Mouse (Mus musculus): ENCODE data around the gene Gngt2. TPM values are rescaled to one million over a fixed set of nuclear protein-coding genes. Genes with fewer than 3 reads are reported as not detected.
A peak's percentile ranks its signal among the peaks of the same experiment; 100 is the strongest.

The Gngt2 gene
- polyA plus RNA-seq, 1 experiment from 2014 or later, result 16.8 TPM

- H3K9me3 ChIP-seq (replicated peaks), result peaks cover 7% of the 10 kb centered on the region; the same call in 1 of the 2 replicates
- WGBS, result 62% methylated on average over 7 of the region's 7 CpGs
- no peak for ATAC-seq (ENCODE audit: insufficient number of reproducible peaks, low FRiP score, low TSS enrichment, low read depth)
Observed at GRCm38 (mm10) chr11:95810828-95811227, 26.2 kb upstream of the Gngt2 start.

GRCm38 (mm10) chr11:95811741-95812140, 25.3 kb upstream of the Gngt2 start:
- Histone ChIP-seq H3K4me2 (replicated peaks) (no peak overlapping the region), H3K9ac (no peak overlapping the region), H3K4me1 (no peaks in the 10 kb centered on the region), H3K4me3 (replicated peaks) (no peak overlapping the region), H3K27me3 (no peaks in the 10 kb centered on the region), H3K9me3 (replicated peaks) (peaks cover 7% of the 10 kb centered on the region; the same call in 1 of the 2 replicates), H3K27ac (replicated peaks) (no peak overlapping the region), H3K36me3 (no peaks in the 10 kb centered on the region)
- no peak for ATAC-seq (ENCODE audit: insufficient number of reproducible peaks, low FRiP score, low TSS enrichment, low read depth)
- 76% methylated on average over 6 of the region's 6 CpGs for WGBS

More at GRCm38 (mm10) chr11:95810828-95811227, 26.2 kb upstream of the Gngt2 start:
- H3K27me3 ChIP-seq, result no peaks in the 10 kb centered on the region
- H3K4me2 ChIP-seq (replicated peaks), result no peak overlapping the region
- no peak overlapping the region for H3K4me3 ChIP-seq (replicated peaks)
- no peaks in the 10 kb centered on the region for H3K36me3 ChIP-seq
- no peak overlapping the region for H3K9ac ChIP-seq
- 0 out of 2 replicates have a peak, but pooled peaks cover under 1% of the 10 kb centered on the region for H3K4me1 ChIP-seq
- H3K27ac ChIP-seq (replicated peaks), result no peak overlapping the region

DNA sequence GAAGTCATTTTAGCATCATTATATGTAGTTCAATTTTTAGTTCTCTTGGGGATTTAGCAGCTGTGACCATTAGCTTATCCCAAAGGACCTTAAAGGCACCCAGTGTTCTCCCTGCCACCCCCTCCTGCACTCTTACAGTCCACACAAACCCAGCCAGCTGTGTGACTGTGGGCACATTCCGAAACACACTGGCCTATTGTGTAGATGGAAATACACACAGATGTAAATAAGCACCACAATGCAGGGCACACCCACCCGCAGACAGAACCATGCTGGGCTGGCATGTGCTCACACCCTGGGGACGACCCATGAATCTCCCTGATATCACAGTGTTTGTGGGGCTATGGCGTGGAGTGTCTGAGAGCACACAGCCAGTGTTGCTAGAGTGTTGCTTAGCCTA, 24.8 kb upstream of the Gngt2 start:
- 65% methylated on average over 4 of the region's 4 CpGs for WGBS
- no peaks in the 10 kb centered on the region for H3K27me3 ChIP-seq
- no peak for ATAC-seq (ENCODE audit: insufficient number of reproducible peaks, low FRiP score, low TSS enrichment, low read depth)
- H3K9ac ChIP-seq, result no peak overlapping the region
- H3K4me1 ChIP-seq, result no peaks in the 10 kb centered on the region
- H3K4me2 ChIP-seq (replicated peaks), result no peak overlapping the region
- peaks cover 7% of the 10 kb centered on the region; the same call in 1 of the 2 replicates for H3K9me3 ChIP-seq (replicated peaks)
- H3K36me3 ChIP-seq, result no peaks in the 10 kb centered on the region
- H3K4me3 ChIP-seq (replicated peaks), result no peak overlapping the region
- no peak overlapping the region for H3K27ac ChIP-seq (replicated peaks)

DNA sequence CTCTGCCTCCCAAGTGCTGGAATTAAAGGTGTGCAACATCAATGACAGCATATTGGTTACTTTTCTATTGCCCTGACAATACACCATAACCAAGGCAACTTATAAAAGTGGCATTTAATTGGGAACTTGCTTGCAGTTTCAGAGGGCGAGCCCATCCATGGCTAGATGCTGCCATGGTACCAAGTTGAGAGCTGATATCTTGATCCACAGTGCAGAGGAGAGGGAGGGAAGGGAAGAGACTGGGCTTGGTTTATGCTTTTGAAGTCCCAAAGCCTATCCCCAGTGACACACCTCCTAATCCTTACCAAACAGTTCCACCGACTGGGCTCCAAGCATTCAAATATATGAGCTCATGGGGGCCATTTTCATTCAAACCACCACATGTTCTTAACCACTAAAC, 22.9 kb upstream of the Gngt2 start:
- Histone ChIP-seq H3K9ac (no peak overlapping the region), H3K4me3 (replicated peaks) (no peak overlapping the region), H3K27ac (replicated peaks) (no peak overlapping the region), H3K27me3 (no peaks in the 10 kb centered on the region), H3K4me2 (replicated peaks) (no peak overlapping the region), H3K36me3 (no peaks in the 10 kb centered on the region), H3K4me1 (no peaks in the 10 kb centered on the region), H3K9me3 (replicated peaks) (no peaks in the 10 kb centered on the region)
- ATAC-seq (ENCODE audit: insufficient number of reproducible peaks, low FRiP score, low TSS enrichment, low read depth), result no peak
- 88% methylated on average over 2 of the region's 2 CpGs for WGBS

DNA sequence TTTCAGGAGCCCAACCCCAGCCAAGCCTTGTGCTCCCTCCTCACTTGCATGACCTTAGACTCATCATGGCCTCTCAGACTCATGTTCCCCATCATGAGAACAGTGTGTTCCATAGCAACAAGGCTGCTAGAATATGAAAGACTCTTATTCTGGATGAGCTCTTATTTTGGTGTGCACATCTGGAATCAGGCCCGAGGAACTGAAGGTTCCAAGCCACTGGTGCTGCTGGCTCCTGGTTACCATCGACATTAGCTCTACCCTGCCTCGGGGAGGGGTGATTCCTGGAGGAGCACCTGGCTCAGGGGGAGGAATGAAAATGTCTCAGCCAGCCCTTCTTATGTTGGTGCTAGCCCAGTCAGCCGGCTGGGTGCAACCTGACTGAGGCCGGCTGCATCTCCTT, 22.2 kb upstream of the Gngt2 start:
- no peaks in the 10 kb centered on the region for H3K4me1 ChIP-seq
- WGBS, result 49% methylated on average over 5 of the region's 5 CpGs
- H3K36me3 ChIP-seq, result no peaks in the 10 kb centered on the region
- no peak overlapping the region for H3K27ac ChIP-seq (replicated peaks)
- ATAC-seq (ENCODE audit: insufficient number of reproducible peaks, low FRiP score, low TSS enrichment, low read depth), result no peak
- H3K27me3 ChIP-seq, result no peaks in the 10 kb centered on the region
- no peak overlapping the region for H3K4me2 ChIP-seq (replicated peaks)
- H3K9me3 ChIP-seq (replicated peaks), result no peaks in the 10 kb centered on the region
- H3K4me3 ChIP-seq (replicated peaks), result no peak overlapping the region
- no peak overlapping the region for H3K9ac ChIP-seq

DNA sequence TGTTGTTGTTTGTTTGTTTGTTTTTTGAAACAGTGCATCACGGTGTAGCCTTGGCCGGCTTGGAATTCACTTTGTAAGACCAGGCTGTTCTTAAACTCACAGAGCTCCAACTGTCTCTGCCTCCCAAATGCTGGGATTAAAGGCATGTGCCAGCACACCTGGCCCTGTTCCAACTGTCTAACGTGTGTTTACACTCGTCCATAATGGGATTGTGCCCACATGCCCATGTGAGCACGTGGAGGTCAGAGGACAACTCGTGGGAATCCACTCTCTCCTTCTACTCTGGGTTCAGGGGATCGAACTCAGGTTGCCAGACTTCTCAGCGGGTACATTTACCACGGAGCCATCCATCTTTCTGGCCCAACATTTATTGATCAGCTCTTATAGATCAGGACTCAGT, 21.6 kb upstream of the Gngt2 start:
- WGBS, result 72% methylated on average over 9 of the region's 9 CpGs
- Histone ChIP-seq H3K36me3 (no peaks in the 10 kb centered on the region), H3K27ac (replicated peaks) (no peak overlapping the region), H3K27me3 (no peaks in the 10 kb centered on the region), H3K4me1 (no peaks in the 10 kb centered on the region), H3K4me3 (replicated peaks) (no peak overlapping the region), H3K4me2 (replicated peaks) (no peak overlapping the region), H3K9ac (no peak overlapping the region), H3K9me3 (replicated peaks) (no peaks in the 10 kb centered on the region)
- ATAC-seq (ENCODE audit: insufficient number of reproducible peaks, low FRiP score, low TSS enrichment, low read depth), result no peak

GRCm38 (mm10) chr11:95819138-95819537, 17.9 kb upstream of the Gngt2 start:
- no peak for ATAC-seq (ENCODE audit: insufficient number of reproducible peaks, low FRiP score, low TSS enrichment, low read depth)
- H3K9ac ChIP-seq, result no peak overlapping the region
- H3K27me3 ChIP-seq, result 0 out of 2 replicates have a peak, but pooled peaks cover 3% of the 10 kb centered on the region
- H3K27ac ChIP-seq (replicated peaks), result no peak overlapping the region
- no peaks in the 10 kb centered on the region for H3K4me1 ChIP-seq
- 59% methylated on average over 8 of the region's 8 CpGs for WGBS
- H3K36me3 ChIP-seq, result no peaks in the 10 kb centered on the region
- no peak overlapping the region for H3K4me3 ChIP-seq (replicated peaks)
- H3K9me3 ChIP-seq (replicated peaks), result no peaks in the 10 kb centered on the region
- no peak overlapping the region for H3K4me2 ChIP-seq (replicated peaks)

GRCm38 (mm10) chr11:95821511-95821910, 15.5 kb upstream of the Gngt2 start:
- no peaks in the 10 kb centered on the region for H3K36me3 ChIP-seq
- H3K4me2 ChIP-seq (replicated peaks), result no peak overlapping the region
- H3K9ac ChIP-seq, result no peak overlapping the region
- 84% methylated on average over 3 of the region's 3 CpGs for WGBS
- H3K27me3 ChIP-seq, result peaks cover 19% of the 10 kb centered on the region
- no peak overlapping the region for H3K4me3 ChIP-seq (replicated peaks)
- H3K27ac ChIP-seq (replicated peaks), result no peak overlapping the region
- H3K9me3 ChIP-seq (replicated peaks), result no peaks in the 10 kb centered on the region
- peaks cover 9% of the 10 kb centered on the region for H3K4me1 ChIP-seq
- ATAC-seq (ENCODE audit: insufficient number of reproducible peaks, low FRiP score, low TSS enrichment, low read depth), result no peak

GRCm38 (mm10) chr11:95822437-95822836, 14.6 kb upstream of the Gngt2 start:
- H3K4me1 ChIP-seq, result peaks cover 9% of the 10 kb centered on the region
- H3K9ac ChIP-seq, result no peak overlapping the region
- H3K27me3 ChIP-seq, result peaks cover 29% of the 10 kb centered on the region
- H3K36me3 ChIP-seq, result no peaks in the 10 kb centered on the region
- no peak overlapping the region for H3K4me2 ChIP-seq (replicated peaks)
- H3K9me3 ChIP-seq (replicated peaks), result no peaks in the 10 kb centered on the region
- 93% methylated on average over 4 of the region's 4 CpGs for WGBS
- H3K4me3 ChIP-seq (replicated peaks), result no peak overlapping the region
- H3K27ac ChIP-seq (replicated peaks), result no peak overlapping the region
- ATAC-seq (ENCODE audit: insufficient number of reproducible peaks, low FRiP score, low TSS enrichment, low read depth), result no peak

- Histone ChIP-seq H3K4me1 (peaks cover 9% of the 10 kb centered on the region), H3K27me3 (peaks cover 46% of the 10 kb centered on the region)
Observed at GRCm38 (mm10) chr11:95824071-95824876, 12.7 kb upstream of the Gngt2 start, which contains the start of gene Phospho1. Phospho1 (plus strand) TSS chr11:95824499.

GRCm38 (mm10) chr11:95824877-95825243, 12.2 kb upstream of the Gngt2 start:
- Histone ChIP-seq H3K27me3 (peaks cover 52% of the 10 kb centered on the region), H3K4me2 (replicated peaks) (peak overlapping the region; percentile 99), H3K4me1 (peaks cover 10% of the 10 kb centered on the region), H3K27ac (replicated peaks) (no peak overlapping the region), H3K9ac (peak overlapping the region; percentile 50), H3K9me3 (replicated peaks) (no peaks in the 10 kb centered on the region), H3K36me3 (no peaks in the 10 kb centered on the region), H3K4me3 (replicated peaks) (peak overlapping the region; percentile 61)
- no peak for ATAC-seq (ENCODE audit: insufficient number of reproducible peaks, low FRiP score, low TSS enrichment, low read depth)
- under 1% methylated on average over 11 of the region's 11 CpGs for WGBS

More at GRCm38 (mm10) chr11:95824071-95824876, 12.7 kb upstream of the Gngt2 start, which contains the start of gene Phospho1:
- under 1% methylated on average over 68 of the region's 78 CpGs for WGBS
- Histone ChIP-seq H3K9ac (peak within 1 kb of the TSS; percentile 50), H3K27ac (replicated peaks) (no peak within 1 kb of the TSS), H3K36me3 (no peaks in the 10 kb centered on the region), H3K9me3 (replicated peaks) (no peaks in the 10 kb centered on the region), H3K4me3 (replicated peaks) (peak within 1 kb of the TSS; percentile 61), H3K4me2 (replicated peaks) (peak within 1 kb of the TSS; percentile 99)
- peak; percentile 93 for ATAC-seq (ENCODE audit: insufficient number of reproducible peaks, low FRiP score, low TSS enrichment, low read depth)

All from embryonic facial prominence, embryonic 15.5 days (tissue).